Mouse (Mus musculus) lung, postnatal 36 days (tissue): ENCODE results near the gene Tcf7l1.

Experiments
- DNase-seq: peaks from one replicate; pipeline ENCODE4 v3.0.0; 2022; ENCODE audit warnings: mixed read lengths

Tcf7l1 gene

GRCm38 (mm10) chr6:72584154-72584553 lies 204.9 kb downstream of the Tcf7l1 start:
- no peak for DNase-seq

- DNase-seq, result no peak
Observed at GRCm38 (mm10) chr6:72583211-72583839, 205.7 kb downstream of the Tcf7l1 start.

GRCm38 (mm10) chr6:72581625-72582382 lies 207.2 kb downstream of the Tcf7l1 start:
- DNase-seq, result peak; percentile 50
